Mouse (Mus musculus) frontal cortex, postnatal 36 days (tissue): Measurements from ENCODE around the gene Plcb4.

ENCODE experiments used
- DNase-seq, 2 experiments: peaks; one replicate each; pipeline ENCODE4 v3.0.0; 2022; ENCODE audit warnings: low spot score in 2 of 2

Plcb4 gene

DNA sequence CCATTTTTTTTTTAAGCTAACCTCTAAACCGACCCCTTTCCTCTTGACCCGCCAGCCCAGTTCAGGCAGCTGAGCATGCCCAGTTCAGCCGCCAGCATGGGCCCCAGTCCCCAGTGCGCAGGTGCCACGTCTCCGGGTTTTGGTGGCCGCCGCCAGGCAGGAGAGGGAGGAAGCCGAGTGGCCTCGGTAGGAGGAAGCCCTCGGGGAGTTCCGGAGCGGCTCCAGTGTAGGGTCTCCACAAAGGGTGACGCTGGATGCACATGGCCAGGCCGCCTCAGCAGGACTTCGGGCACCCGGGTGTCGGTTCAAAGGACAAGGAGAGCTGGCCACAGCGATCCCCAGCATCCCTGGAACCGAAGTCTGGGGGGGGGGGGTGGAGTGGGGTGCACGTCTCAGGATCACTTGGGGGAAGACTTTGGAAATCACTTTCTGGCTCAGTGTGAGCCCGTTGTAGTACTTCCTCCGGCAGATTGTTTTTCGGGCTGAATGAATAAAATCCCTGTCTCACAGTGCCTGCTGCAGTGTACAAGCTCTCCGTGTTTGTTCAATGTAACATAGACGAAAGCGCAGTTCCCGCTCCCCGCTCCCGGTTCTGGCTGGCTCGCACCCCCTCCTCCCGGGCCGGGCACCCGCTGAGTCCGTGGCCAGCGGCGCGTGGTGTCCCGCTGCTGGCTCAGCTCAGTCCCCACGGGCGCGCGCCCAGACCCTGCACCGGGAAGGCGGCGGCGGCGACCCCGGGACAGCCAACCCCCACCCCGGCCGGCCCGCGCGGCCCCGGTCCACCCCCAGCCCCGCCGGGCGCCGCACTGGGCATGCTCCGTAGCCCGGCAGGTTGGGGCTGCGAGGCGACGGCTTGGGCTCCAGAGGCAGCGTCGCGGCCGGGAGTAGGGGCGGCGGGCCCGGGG is at the start of gene Plcb4:
Gene Plcb4, plus strand, starts transcription at position 526 of the 905 bp plus-strand sequence.
- peak; percentile 83 to 84 for DNase-seq

DNA sequence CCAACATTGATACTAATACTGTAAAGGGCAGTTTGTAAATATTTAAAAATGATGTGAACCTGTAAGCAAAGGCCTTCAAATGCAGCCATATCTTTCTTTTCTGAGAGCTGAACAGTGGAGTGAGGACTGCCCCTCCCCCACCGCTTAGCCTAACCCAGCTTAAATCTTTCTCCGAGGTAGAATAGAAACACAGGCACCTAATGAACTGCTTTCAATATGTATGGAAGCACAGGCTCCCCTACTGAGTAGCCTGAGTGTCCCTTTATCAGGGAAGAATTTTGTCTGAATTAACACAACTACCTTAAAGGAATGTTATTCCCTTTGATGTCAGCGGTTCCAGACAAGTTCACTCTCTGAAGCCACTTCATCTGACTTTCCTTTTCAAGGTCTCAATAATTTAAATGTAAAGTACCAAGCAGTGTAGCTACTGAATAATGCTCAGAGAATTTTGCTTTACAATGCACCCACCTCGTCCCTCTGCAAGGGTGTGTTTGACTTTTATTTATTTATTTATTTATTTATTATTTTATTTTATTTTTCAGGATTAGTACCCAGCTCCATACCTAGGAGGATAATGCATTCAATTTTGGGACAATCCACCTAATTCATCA is 44.1 kb upstream of the Plcb4 start:
- DNase-seq: no peak

DNA sequence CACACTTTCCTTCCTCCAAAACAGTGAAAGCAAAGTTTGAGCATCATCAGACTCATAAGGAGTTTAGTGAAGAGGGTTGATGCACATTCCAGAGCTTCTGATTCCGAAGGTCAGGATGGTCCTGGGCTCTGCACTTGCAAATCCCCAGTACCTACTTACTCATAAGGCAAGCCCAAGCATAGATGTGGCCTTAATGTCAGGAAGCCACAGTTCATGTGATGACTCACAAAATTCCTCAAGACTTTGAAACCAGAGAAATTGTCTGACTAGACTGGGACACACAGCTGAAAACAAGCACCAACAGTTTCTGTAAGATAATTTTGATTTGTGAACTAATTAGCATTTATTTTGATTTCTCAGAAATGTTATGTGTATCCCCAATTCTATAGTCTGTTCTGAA is 42.7 kb upstream of the Plcb4 start:
- no peak for DNase-seq

DNA sequence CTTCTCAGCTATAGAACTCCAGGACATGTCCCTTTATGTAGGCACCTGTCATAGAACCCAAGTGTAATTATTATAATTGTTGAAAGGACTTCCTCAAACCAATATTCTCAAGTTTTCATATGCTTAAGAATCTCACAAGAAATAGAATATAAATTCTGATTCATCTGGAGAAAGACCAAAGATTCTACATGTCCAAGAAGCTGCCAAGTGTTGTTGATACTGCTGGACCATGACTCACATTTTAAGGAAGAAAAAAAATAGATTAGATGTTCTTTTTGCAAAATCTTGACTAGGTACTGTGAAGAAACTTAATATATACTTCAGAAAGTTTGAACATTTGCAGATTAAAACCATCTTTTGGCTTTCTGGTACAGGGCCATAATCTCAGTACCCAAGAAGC is 40.3 kb upstream of the Plcb4 start:
- no peak for DNase-seq

DNA sequence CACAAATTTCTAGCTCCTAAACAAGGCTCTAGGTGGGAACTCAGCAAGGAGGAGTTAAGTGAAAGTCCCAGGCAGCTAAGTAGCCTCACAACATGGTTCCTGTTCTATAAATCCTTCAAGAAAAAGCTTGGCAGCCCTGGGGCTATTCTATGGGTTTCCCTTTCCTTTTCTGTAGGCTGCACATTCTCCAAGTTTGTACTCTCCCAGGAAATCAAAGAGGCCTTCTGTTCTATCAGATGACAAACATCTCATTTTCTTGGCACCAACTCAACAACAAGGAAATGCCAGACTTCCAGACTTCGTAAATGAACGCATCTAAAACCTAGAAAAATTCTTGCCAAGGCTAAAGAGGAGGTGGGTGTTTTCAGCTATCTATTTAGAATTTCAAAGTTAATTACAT is 38.9 kb upstream of the Plcb4 start:
- DNase-seq: peak; percentile 1 to 6

DNA sequence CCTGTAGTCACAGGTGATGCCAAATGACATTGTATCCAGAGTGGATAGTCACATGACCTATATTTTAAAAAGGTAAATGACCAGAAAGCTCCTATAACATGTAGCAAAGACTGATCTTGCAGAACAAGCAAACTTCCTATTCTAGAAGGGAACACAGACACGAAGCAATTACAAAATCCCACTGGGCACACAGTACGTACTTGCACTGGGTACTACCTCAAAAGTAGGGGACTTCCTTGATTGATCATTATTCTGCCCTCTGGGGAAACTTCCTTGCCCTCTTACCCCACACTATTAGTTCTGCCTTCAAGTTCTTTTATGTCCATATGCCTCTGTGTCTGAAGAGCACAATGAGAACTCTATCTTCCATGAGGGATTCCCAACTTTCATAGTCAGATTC is 31.0 kb upstream of the Plcb4 start:
- DNase-seq: no peak

DNA sequence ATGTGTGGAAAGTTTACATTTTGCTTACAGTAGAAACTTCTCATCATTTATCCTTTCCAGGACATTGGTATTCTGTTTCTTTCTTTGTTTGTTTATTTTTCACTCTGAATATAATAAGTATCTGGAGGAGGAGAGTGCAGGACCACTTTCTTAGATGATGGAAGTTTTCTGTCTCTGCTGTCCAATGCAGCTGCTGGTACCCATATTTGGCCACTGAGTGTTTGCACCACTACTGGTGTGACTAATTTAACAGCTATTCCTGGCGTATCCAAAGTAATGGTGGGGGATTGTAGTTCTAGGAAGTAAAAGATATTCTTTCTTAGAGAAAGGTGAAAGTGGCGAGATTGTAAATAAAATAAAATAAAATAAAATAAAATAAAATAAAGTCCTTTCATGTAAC is 21.6 kb upstream of the Plcb4 start:
- DNase-seq: no peak

DNA sequence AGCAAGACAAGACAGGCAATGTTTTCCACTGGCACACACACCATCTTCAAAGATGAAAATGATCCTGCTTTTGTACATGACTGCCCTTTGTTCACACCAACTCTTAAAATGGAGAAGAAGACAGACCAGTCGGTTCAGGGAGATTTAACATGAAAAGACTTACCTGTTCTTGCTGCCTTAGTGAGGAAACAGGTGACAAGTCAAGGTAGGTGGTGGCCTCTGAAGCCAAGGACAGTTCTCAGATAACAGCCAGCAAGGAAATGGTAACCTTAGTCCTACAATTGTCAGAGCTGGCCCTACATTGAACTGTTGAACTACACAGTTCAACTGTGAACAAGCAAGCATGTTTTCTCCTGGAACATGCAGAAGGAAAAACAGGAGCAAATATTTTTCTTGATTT is 17.8 kb upstream of the Plcb4 start:
- no peak for DNase-seq

DNA sequence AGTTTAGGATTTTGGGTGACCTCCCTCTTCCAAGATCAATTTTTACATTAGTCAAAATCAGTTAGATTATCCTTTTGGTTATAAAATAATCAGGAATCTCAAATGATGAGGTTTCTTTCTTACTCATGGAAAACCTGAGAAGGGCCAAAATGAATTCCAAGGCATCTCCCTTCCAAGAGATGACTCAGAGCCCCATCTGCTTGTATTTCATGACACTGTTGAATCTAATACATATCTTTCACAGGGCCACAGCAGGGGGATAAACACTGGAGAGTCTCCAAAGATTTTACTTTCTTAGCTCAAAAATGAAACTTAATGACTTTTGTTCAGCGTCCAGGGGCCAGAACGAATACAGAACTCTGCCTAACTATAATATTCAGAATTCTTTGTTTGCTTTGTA is 17.2 kb upstream of the Plcb4 start:
- peak in 1 of 2 experiments; percentile 13 for DNase-seq

DNA sequence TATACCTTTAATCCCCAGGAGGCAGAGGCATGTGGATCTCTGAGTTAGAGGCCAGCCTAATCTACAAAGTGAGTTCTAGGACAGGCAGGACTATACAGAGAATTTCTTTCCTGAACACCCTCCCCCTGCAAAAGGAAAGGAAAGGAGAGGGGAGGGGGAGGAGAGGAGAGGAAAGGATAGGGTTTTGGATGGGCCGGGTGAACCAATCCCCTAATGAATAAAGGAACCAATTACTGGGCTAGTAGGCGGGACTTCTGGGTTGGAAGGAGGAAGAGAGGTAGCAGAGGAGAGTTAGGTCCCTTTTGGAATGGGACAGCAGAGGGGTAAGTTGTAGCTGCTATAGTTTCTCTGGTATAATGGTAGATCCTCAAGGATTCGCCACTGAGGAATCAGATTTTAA is 12.6 kb upstream of the Plcb4 start:
- DNase-seq: no peak

DNA sequence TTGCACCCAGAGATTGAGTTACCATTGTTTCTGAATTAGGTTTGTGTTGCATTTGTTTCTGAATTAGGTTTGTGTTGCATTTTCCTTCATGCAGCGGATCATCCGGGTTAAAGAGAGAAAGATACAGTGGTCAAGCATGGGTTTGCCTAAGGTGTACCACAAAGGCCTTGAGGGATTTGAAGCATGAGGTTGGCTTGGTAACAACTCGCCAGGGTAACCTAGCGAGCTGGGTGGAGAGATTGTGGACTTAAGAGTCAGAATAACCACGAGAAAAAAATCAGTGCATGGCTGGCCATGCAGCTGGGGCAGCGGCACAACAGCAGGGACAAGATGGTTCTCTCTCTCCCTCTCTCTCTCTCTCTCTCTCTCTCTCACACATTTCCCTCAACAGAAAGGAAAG is 12.2 kb upstream of the Plcb4 start:
- DNase-seq: no peak

DNA sequence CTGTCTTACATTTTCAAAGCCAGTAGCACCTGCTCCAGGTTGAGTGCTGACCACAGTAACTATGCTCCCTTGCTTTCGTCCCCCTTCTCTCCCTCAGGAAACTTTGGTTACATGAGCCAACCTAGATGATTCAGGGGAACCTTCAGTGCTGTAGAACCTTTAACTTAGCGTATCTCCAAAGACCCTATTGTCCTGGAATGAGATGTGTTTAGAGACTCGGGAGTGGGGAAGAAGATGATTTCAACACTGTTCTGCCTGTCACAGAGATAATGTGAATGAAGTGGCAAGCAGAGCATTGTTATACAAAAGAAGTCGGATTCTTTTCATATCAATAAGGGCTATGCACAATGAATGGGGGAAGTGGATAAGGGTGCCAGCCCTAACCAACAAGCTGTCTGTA is 10.8 kb upstream of the Plcb4 start:
- no peak for DNase-seq

DNA sequence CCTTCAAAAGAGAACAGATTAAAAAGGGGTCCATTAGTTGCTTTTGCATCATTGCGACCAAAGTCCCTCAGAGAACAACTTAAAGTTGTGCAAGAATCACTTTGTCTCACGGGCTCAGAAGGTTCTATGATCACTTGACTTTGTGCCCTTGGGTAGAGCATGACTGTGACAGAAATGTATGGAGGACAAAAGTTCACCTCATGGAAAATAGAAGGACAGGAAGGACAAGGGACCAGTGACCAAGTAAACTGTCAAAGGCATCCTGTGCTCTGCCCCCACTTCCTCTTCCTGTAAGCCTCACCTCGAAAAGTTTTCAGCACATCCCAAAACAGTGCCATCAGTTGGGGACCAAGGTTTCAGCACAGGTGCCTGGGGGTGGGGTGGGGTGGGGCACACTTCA is 7.9 kb upstream of the Plcb4 start:
- DNase-seq: no peak

DNA sequence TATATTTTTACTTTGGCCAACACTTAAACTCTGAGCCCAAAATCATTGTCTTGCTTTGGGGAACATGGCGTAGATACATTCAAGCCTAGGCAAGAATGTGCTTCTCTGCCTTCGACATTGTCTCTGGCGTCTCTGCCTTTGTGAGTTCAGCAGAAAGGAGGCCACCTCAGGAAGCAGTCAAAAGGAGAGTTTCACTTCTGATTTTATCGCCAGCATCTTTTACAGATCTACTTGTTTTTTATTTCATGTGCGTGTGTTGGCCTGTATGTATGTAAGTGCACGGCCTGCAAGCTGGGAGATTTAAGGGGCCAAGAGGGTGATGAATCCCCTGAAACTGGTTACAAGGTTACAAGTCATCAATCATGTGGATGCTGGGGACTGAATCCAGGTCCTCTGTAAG is 6.8 kb upstream of the Plcb4 start:
- no peak for DNase-seq

DNA sequence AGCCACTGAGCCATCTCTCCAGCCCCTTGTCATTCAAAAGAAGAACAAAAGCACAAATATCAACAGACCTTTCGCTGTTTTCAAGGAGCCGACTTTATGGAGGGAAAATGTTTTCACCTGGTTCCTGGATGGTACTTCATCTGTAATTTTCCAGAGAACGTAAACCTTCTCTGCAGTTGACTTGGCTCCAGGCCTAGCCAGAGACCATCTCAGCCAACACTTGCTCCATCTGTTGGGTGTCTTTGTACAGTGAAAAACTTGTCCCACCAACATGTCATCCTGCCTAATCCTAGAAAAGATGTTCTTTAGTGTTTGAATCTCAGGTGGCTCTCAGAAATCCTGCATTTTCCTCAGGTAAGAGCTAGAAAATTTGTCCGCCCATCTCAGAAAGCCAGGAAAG is 6.4 kb upstream of the Plcb4 start:
- no peak for DNase-seq

DNA sequence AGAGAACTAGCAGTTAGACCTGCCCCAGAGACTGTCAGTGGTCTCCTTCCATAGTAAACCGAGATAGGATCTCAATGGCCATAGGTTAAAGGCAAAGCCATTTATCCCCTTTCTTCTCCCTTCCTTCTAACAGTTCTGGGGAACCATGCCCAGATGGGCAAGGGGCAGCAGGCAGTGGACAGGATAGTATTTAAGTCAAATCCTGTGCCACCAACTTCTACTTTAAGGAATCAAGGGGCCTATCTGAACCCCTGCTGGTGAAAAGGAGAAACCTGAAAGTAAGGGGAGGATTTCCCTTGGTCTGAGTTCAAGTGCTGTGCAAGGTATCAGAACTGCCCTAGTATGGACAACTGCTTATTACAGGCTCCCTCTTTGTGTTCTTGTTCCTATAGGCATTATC is 2.9 kb upstream of the Plcb4 start:
- DNase-seq: no peak

DNA sequence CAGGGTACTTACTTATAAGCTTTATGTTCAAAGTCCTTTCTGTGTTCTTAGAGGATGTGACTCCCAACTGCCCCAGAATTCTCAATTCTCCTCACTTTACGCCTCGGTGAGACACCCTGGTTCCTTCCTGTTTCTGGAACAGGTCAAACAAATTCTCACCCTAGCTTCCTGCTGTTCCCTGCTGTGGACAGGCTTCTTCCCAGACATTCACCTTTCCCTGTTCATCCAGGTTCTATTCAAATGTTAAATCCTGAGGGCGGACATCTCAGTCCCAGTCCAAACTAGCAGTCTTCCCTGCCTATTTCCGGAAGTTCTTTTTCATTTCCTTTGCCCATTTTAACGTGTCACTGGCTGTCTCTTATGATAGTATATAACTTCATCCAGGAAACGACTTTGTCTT is 2.2 kb upstream of the Plcb4 start:
- no peak for DNase-seq

DNA sequence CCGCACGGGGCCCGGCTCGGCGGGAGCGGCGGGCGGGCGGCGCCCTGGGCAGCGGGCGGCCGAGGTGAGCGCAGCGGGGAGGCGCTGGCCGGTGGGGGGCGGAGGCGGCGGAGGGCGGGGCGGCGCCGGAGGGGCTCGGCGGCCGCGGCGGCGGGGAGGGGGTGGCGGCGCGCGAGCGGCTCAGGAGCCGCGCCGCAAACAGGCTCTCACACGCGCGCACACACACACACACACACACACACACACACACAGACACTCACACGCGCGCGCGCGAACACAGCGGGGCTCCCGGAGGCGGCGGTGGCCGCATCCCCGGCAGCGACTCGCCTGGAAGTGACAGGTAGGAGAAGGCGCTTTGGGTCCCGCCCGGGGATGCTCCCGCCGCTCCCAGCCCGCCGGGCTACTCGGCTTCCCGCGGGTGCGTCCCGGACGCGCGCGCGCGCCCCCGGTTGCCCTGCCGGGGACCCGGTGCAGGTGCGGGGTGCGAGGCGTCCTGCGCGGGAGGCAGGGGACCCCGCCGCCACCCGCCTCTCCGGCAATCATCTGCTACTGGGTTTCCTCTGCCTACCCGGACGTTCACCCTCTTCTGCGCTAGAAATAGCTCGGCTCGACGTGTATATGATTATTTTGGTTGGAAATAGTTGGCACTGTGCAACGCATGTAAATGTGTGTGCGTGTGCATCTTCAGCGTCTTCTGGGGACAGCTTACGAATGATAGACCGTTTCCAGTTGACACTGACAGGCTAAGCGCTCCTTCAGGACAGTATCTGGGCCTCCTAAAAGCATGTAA is 775 bp downstream of the Plcb4 start:
- peak; percentile 34 to 48 for DNase-seq

DNA sequence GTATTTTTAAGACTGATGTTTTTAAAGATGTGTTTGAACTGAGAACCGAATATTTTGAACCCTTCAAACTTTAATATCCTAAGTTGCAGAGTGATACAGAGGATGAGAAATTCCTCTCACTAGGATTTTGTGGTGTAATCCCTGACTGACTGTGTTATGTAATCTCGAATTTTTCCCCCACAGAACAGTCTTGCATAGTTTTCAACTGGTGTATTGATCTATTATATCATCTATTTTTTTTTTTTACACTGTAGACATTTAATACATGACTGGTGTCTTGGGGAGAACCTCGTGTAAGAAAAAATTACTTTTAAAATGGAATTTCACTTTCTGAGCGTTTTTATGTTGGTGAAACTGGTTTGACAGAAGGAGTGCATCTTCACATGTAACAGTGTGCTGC is 2.0 kb downstream of the Plcb4 start:
- no peak for DNase-seq

DNA sequence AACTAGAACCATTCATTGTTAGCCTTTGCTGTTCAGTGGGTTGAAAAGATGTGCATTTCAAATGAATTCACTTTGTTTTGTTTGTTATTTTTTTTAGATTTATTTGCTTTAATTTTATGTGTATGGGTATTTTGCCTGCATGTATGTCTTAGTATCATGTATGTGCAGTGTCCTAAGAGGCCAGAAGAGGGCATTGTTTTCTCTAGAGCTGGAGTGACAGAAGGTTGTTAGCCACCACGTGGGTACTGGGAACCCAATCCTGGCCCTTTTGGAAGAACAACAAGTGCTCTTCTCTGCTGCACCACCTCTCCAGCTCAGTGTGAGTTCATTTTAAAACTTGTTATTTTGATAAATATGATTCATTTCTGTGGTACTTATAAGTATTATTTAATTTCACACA is 5.0 kb downstream of the Plcb4 start:
- DNase-seq: no peak

DNA sequence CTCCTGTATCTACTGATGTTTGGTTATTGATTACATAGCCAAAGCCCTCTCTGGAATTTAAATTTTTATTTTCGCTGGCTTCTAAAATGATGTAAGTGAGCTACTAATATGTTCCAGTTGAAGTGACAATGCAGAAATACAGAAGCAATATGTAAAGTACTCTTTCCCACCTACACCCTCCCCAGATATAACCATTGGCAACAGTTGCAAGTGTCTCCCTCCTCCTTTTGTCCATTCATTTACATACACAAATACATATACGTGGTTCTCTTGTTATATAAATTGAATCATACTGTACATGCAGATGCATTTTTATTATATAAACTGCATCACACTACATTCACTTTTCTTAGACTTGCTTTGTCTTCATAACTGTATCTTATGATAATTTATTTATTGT is 8.7 kb downstream of the Plcb4 start:
- no peak for DNase-seq

DNA sequence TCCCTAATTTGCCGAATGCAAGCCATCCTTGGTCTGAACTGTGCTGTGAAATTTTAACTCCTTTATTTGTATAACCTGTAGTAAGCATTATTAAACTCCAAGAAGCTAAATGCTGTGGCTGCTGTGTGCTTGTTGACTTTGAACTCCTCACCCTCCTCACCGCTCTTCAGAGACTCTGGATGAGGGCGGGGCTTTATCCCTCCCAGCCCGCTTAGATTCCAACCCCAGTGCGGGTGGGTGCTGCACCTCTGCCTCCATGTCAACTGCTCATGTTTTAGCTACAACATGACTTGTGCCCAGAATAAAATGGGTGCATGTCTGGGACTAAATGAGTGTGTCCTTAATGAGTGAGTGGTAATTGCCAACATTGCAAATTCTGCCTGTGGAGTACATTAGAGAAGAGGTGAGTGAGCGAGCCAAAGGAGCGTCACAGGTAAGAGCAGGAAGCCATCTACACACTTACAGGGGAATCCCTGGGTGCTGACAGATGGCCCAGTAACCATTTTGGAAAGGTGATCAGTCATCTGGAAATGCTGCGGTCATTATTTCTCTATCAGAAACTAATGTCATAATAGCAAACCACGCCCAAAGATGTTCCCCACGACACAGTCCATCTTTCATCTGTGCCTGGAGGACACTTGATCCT is 13.8 kb downstream of the Plcb4 start:
- DNase-seq: no peak
